Mouse (Mus musculus): ENCODE measurements at regions not wholly inside any gene's neighbourhood (a gene's known extent, or its start where the extent isn't known, plus 50 kb on each side); places are given as distances from the start of the nearest gene placed in this dataset.

GRCm38 (mm10) chr14:100924880-100925279, 275.2 kb downstream of the Prr30 start:
- Histone ChIP-seq H3K4me1 (ENCODE audit: control insufficient read depth, insufficient read depth, low read length) (no peaks in the 10 kb centered on the region), H3K9ac (replicated peaks; ENCODE audit: low read length) (no peak overlapping the region), H3K27ac (replicated peaks; ENCODE audit: low read depth, low read length) (no peak overlapping the region), H3K36me3 (ENCODE audit: control insufficient read depth, insufficient read depth, low read length) (no peaks in the 10 kb centered on the region), H3K9me3 (ENCODE audit: control insufficient read depth, low read length) (no peaks in the 10 kb centered on the region), H3K4me2 (ENCODE audit: low read length) (no peak overlapping the region), H3K27me3 (ENCODE audit: control insufficient read depth, insufficient read depth, low read length) (no peaks in the 10 kb centered on the region), H3K4me3 (replicated peaks; ENCODE audit: low read depth, low read length) (no peak overlapping the region)
- DNase-seq (no peak), ATAC-seq (ENCODE audit: low FRiP score, low TSS enrichment) (no peak)
- 90% methylated on average over 6 of the region's 6 CpGs for WGBS

GRCm38 (mm10) chr14:100900221-100900620, 299.9 kb downstream of the Prr30 start:
- H3K4me1 ChIP-seq (ENCODE audit: control insufficient read depth, insufficient read depth, low read length), result no peaks in the 10 kb centered on the region
- whole genome bisulfite sequencing, result 61% methylated on average over 2 of the region's 2 CpGs

GRCm38 (mm10) chr14:100899074-100899473, 301.1 kb downstream of the Prr30 start:
- H3K9ac ChIP-seq (replicated peaks; ENCODE audit: low read length), result no peak overlapping the region
- 83% methylated on average over 3 of the region's 3 CpGs for WGBS
- no peak overlapping the region for H3K4me2 ChIP-seq (ENCODE audit: low read length)
- DNase-seq, result no peak
- no peaks in the 10 kb centered on the region for H3K36me3 ChIP-seq (ENCODE audit: control insufficient read depth, insufficient read depth, low read length)
- no peak overlapping the region for H3K27ac ChIP-seq (replicated peaks; ENCODE audit: low read depth, low read length)
- no peaks in the 10 kb centered on the region for H3K4me1 ChIP-seq (ENCODE audit: control insufficient read depth, insufficient read depth, low read length)
- no peaks in the 10 kb centered on the region for H3K27me3 ChIP-seq (ENCODE audit: control insufficient read depth, insufficient read depth, low read length)
- H3K4me3 ChIP-seq (replicated peaks; ENCODE audit: low read depth, low read length), result no peak overlapping the region
- 0 out of 2 replicates have a peak, but pooled peaks cover 3% of the 10 kb centered on the region for H3K9me3 ChIP-seq (ENCODE audit: control insufficient read depth, low read length)
- no peak for ATAC-seq (ENCODE audit: low FRiP score, low TSS enrichment)

More at GRCm38 (mm10) chr14:100900221-100900620, 299.9 kb downstream of the Prr30 start:
- 0 out of 2 replicates have a peak, but pooled peaks cover 3% of the 10 kb centered on the region for H3K9me3 ChIP-seq (ENCODE audit: control insufficient read depth, low read length)
- no peak overlapping the region for H3K4me2 ChIP-seq (ENCODE audit: low read length)
- no peaks in the 10 kb centered on the region for H3K36me3 ChIP-seq (ENCODE audit: control insufficient read depth, insufficient read depth, low read length)
- DNase-seq (no peak), ATAC-seq (ENCODE audit: low FRiP score, low TSS enrichment) (no peak)
- no peak overlapping the region for H3K9ac ChIP-seq (replicated peaks; ENCODE audit: low read length)
- no peak overlapping the region for H3K4me3 ChIP-seq (replicated peaks; ENCODE audit: low read depth, low read length)
- no peaks in the 10 kb centered on the region for H3K27me3 ChIP-seq (ENCODE audit: control insufficient read depth, insufficient read depth, low read length)
- H3K27ac ChIP-seq (replicated peaks; ENCODE audit: low read depth, low read length), result no peak overlapping the region

GRCm38 (mm10) chr14:100889163-100890157, 310.7 kb downstream of the Prr30 start:
- no peaks in the 10 kb centered on the region for H3K27me3 ChIP-seq (ENCODE audit: control insufficient read depth, insufficient read depth, low read length)
- 58% methylated on average over 18 of the region's 18 CpGs for WGBS
- ATAC-seq (ENCODE audit: low FRiP score, low TSS enrichment) (no peak), DNase-seq (no peak)
- no peak overlapping the region for H3K9ac ChIP-seq (replicated peaks; ENCODE audit: low read length)
- no peaks in the 10 kb centered on the region for H3K4me1 ChIP-seq (ENCODE audit: control insufficient read depth, insufficient read depth, low read length)
- no peak overlapping the region for H3K4me3 ChIP-seq (replicated peaks; ENCODE audit: low read depth, low read length)
- no peak overlapping the region for H3K4me2 ChIP-seq (ENCODE audit: low read length)
- no peak overlapping the region for H3K27ac ChIP-seq (replicated peaks; ENCODE audit: low read depth, low read length)
- no peaks in the 10 kb centered on the region for H3K36me3 ChIP-seq (ENCODE audit: control insufficient read depth, insufficient read depth, low read length)
- H3K9me3 ChIP-seq (ENCODE audit: control insufficient read depth, low read length), result no peaks in the 10 kb centered on the region

- no peak for DNase-seq
- Histone ChIP-seq H3K4me3 (replicated peaks; ENCODE audit: low read depth, low read length) (no peak overlapping the region), H3K27me3 (ENCODE audit: control insufficient read depth, insufficient read depth, low read length) (no peaks in the 10 kb centered on the region), H3K4me1 (ENCODE audit: control insufficient read depth, insufficient read depth, low read length) (no peaks in the 10 kb centered on the region), H3K36me3 (ENCODE audit: control insufficient read depth, insufficient read depth, low read length) (no peaks in the 10 kb centered on the region), H3K27ac (replicated peaks; ENCODE audit: low read depth, low read length) (no peak overlapping the region), H3K4me2 (ENCODE audit: low read length) (no peak overlapping the region), H3K9me3 (ENCODE audit: control insufficient read depth, low read length) (no peaks in the 10 kb centered on the region), H3K9ac (replicated peaks; ENCODE audit: low read length) (no peak overlapping the region)
- ATAC-seq (ENCODE audit: low FRiP score, low TSS enrichment), result no peak
- WGBS, result 88% methylated on average over 1 of the region's 1 CpGs
Measured at GRCm38 (mm10) chr14:100883115-100883514, 317.0 kb downstream of the Prr30 start.

- Histone ChIP-seq H3K9me3 (ENCODE audit: control insufficient read depth, low read length) (no peaks in the 10 kb centered on the region), H3K27me3 (ENCODE audit: control insufficient read depth, insufficient read depth, low read length) (no peaks in the 10 kb centered on the region), H3K4me2 (ENCODE audit: low read length) (no peak overlapping the region), H3K27ac (replicated peaks; ENCODE audit: low read depth, low read length) (no peak overlapping the region), H3K4me3 (replicated peaks; ENCODE audit: low read depth, low read length) (no peak overlapping the region), H3K9ac (replicated peaks; ENCODE audit: low read length) (no peak overlapping the region), H3K4me1 (ENCODE audit: control insufficient read depth, insufficient read depth, low read length) (no peaks in the 10 kb centered on the region), H3K36me3 (ENCODE audit: control insufficient read depth, insufficient read depth, low read length) (no peaks in the 10 kb centered on the region)
- DNase-seq (no peak), ATAC-seq (ENCODE audit: low FRiP score, low TSS enrichment) (no peak)
- WGBS, result 52% methylated on average over 2 of the region's 2 CpGs
Measured at GRCm38 (mm10) chr14:100880103-100880502, 320.0 kb downstream of the Prr30 start.

- 83% methylated on average over 3 of the region's 3 CpGs for WGBS
- H3K4me2 ChIP-seq (ENCODE audit: low read length), result no peak overlapping the region
Measured at GRCm38 (mm10) chr14:100867790-100868189, 332.3 kb downstream of the Prr30 start.

GRCm38 (mm10) chr14:100864792-100865191, 335.3 kb downstream of the Prr30 start:
- Histone ChIP-seq H3K4me1 (ENCODE audit: control insufficient read depth, insufficient read depth, low read length) (no peaks in the 10 kb centered on the region), H3K27me3 (ENCODE audit: control insufficient read depth, insufficient read depth, low read length) (no peaks in the 10 kb centered on the region), H3K27ac (replicated peaks; ENCODE audit: low read depth, low read length) (no peak overlapping the region), H3K4me3 (replicated peaks; ENCODE audit: low read depth, low read length) (no peak overlapping the region), H3K9me3 (ENCODE audit: control insufficient read depth, low read length) (no peaks in the 10 kb centered on the region), H3K9ac (replicated peaks; ENCODE audit: low read length) (no peak overlapping the region), H3K36me3 (ENCODE audit: control insufficient read depth, insufficient read depth, low read length) (no peaks in the 10 kb centered on the region), H3K4me2 (ENCODE audit: low read length) (no peak overlapping the region)
- DNase-seq (no peak), ATAC-seq (ENCODE audit: low FRiP score, low TSS enrichment) (no peak)
- WGBS, result 90% methylated on average over 2 of the region's 2 CpGs

More at GRCm38 (mm10) chr14:100867790-100868189, 332.3 kb downstream of the Prr30 start:
- DNase-seq, result no peak
- Histone ChIP-seq H3K9me3 (ENCODE audit: control insufficient read depth, low read length) (no peaks in the 10 kb centered on the region), H3K4me1 (ENCODE audit: control insufficient read depth, insufficient read depth, low read length) (no peaks in the 10 kb centered on the region), H3K36me3 (ENCODE audit: control insufficient read depth, insufficient read depth, low read length) (no peaks in the 10 kb centered on the region), H3K27me3 (ENCODE audit: control insufficient read depth, insufficient read depth, low read length) (no peaks in the 10 kb centered on the region), H3K9ac (replicated peaks; ENCODE audit: low read length) (no peak overlapping the region), H3K4me3 (replicated peaks; ENCODE audit: low read depth, low read length) (no peak overlapping the region), H3K27ac (replicated peaks; ENCODE audit: low read depth, low read length) (no peak overlapping the region)
- no peak for ATAC-seq (ENCODE audit: low FRiP score, low TSS enrichment)

- H3K4me2 ChIP-seq (ENCODE audit: low read length), result no peak overlapping the region
- no peaks in the 10 kb centered on the region for H3K4me1 ChIP-seq (ENCODE audit: control insufficient read depth, insufficient read depth, low read length)
- H3K9me3 ChIP-seq (ENCODE audit: control insufficient read depth, low read length), result no peaks in the 10 kb centered on the region
- no peaks in the 10 kb centered on the region for H3K27me3 ChIP-seq (ENCODE audit: control insufficient read depth, insufficient read depth, low read length)
- no peak for ATAC-seq (ENCODE audit: low FRiP score, low TSS enrichment)
- H3K27ac ChIP-seq (replicated peaks; ENCODE audit: low read depth, low read length), result no peak overlapping the region
- no peaks in the 10 kb centered on the region for H3K36me3 ChIP-seq (ENCODE audit: control insufficient read depth, insufficient read depth, low read length)
- no peak overlapping the region for H3K4me3 ChIP-seq (replicated peaks; ENCODE audit: low read depth, low read length)
- no peak for DNase-seq
- 98% methylated on average over 1 of the region's 1 CpGs for WGBS
- H3K9ac ChIP-seq (replicated peaks; ENCODE audit: low read length), result no peak overlapping the region
Measured at GRCm38 (mm10) chr14:100864164-100864563, 336.0 kb downstream of the Prr30 start.
